In genomic region chr2:166163917-166164316, GRCm38 (mm10) we compare ENCODE assay signal across 24 mouse cellular contexts. TPM values are rescaled to one million over a fixed set of nuclear protein-coding genes. Genes with fewer than 3 reads are reported as not detected.
A peak's percentile ranks its signal among the peaks of the same experiment; 100 is the strongest.
DNase-seq lines count a peak whose midpoint lies in the region; ATAC-seq lines count a peak whose summit lies in the region.
"Had no signal": no experiment of that assay in that cellular context is flagged by ENCODE, and none has a peak within 500 bp of the region (broad histone marks: within the 10 kb centered on the region; RNA-seq: fewer than 3 reads in every experiment).

No protein-coding gene starts in this region.

- H3K27me3 ChIP-seq in embryonic facial prominence, embryonic 10.5 days (replicated peaks; ENCODE audit: low read depth, poor library complexity, severe bottlenecking) = peaks cover 28% of the 10 kb centered on the region; the same call in 1 of the 2 replicates
- H3K27me3 ChIP-seq in limb, embryonic 12.5 days = no peaks in the 10 kb centered on the region
- no peaks in the 10 kb centered on the region for H3K27me3 ChIP-seq in heart, embryonic 12.5 days (replicated peaks)
- H3K27me3 ChIP-seq: heart, embryonic 13.5 days had no signal

- H3K9me3 ChIP-seq in embryonic facial prominence, embryonic 10.5 days = no peaks in the 10 kb centered on the region
- H3K9me3 ChIP-seq in limb, embryonic 12.5 days = 0 out of 2 replicates have a peak, but pooled peaks cover 4% of the 10 kb centered on the region
- no peaks in the 10 kb centered on the region for H3K9me3 ChIP-seq in heart, embryonic 12.5 days (replicated peaks)
- H3K9me3 ChIP-seq: forebrain, embryonic 10.5 days; forebrain, embryonic 13.5 days; heart, embryonic 13.5 days had no signal

- no peaks in the 10 kb centered on the region for H3K36me3 ChIP-seq in embryonic facial prominence, embryonic 10.5 days (replicated peaks)
- H3K36me3 ChIP-seq in limb, embryonic 12.5 days = no peaks in the 10 kb centered on the region
- no peaks in the 10 kb centered on the region for H3K36me3 ChIP-seq in heart, embryonic 12.5 days
- H3K36me3 ChIP-seq: forebrain, embryonic 10.5 days; heart, embryonic 13.5 days had no signal

- 80% methylated on average over 6 of the region's 6 CpGs for WGBS in embryonic facial prominence, embryonic 10.5 days
- WGBS in limb, embryonic 12.5 days = 60% methylated on average over 6 of the region's 6 CpGs
- WGBS in heart, embryonic 12.5 days = 80% methylated on average over 6 of the region's 6 CpGs

- peaks cover 45% of the 10 kb centered on the region for H3K4me1 ChIP-seq in embryonic facial prominence, embryonic 10.5 days
- peaks cover 48% of the 10 kb centered on the region for H3K4me1 ChIP-seq in limb, embryonic 12.5 days (replicated peaks)
- peaks cover 14% of the 10 kb centered on the region for H3K4me1 ChIP-seq in heart, embryonic 12.5 days (replicated peaks)

- no peak for DNase-seq in embryonic facial prominence, embryonic 10.5 days (ENCODE audit: low spot score)
- DNase-seq in retina, postnatal 1 day = peak; percentile 81
- no peak for DNase-seq in frontal cortex, postnatal 36 days (ENCODE audit: low spot score in 2 of 2)
- DNase-seq in urinary bladder, postnatal 4 days (ENCODE audit: low spot score in 2 of 2) = no peak
- DNase-seq: adrenal gland, adult 2 months; adrenal gland, postnatal 14 days; cerebellum, adult 11-12 months; cerebellum, adult 8-10 months; cerebellum, postnatal 10 days; cerebellum, postnatal 36 days; embryo, embryonic 11 days; forebrain, postnatal 0 days; gastrocnemius, postnatal 25 days; heart, adult 18-20 months; heart, postnatal 14 days; heart, postnatal 4 days had no signal

- no peak overlapping the region for H3K4me3 ChIP-seq in embryonic facial prominence, embryonic 10.5 days
- no peak overlapping the region for H3K4me3 ChIP-seq in limb, embryonic 12.5 days (replicated peaks)
- no peak overlapping the region for H3K4me3 ChIP-seq in heart, embryonic 12.5 days
- H3K4me3 ChIP-seq: forebrain, embryonic 10.5 days; forebrain, embryonic 13.5 days; heart, embryonic 13.5 days had no signal

- no peak overlapping the region for H3K9ac ChIP-seq in limb, embryonic 12.5 days (replicated peaks)
- H3K9ac ChIP-seq in heart, embryonic 12.5 days = no peak overlapping the region
- H3K9ac ChIP-seq: forebrain, embryonic 13.5 days; forebrain, postnatal 0 days; heart, embryonic 13.5 days; hindbrain, embryonic 14.5 days had no signal

- H3K27ac ChIP-seq in embryonic facial prominence, embryonic 10.5 days (replicated peaks) = peak overlapping the region; percentile 74; the same call in 1 of the 2 replicates
- H3K27ac ChIP-seq in limb, embryonic 12.5 days = 0 out of 2 replicates have a peak overlapping the region, but pooled peaks have one; percentile 79
- no peak overlapping the region for H3K27ac ChIP-seq in heart, embryonic 12.5 days (ENCODE audit: poor library complexity, severe bottlenecking)
- H3K27ac ChIP-seq: forebrain, embryonic 13.5 days; heart, embryonic 13.5 days; hindbrain, embryonic 14.5 days; hindbrain, postnatal 0 days had no signal

- no peak overlapping the region for H3K4me2 ChIP-seq in limb, embryonic 12.5 days
- no peak overlapping the region for H3K4me2 ChIP-seq in heart, embryonic 12.5 days
- H3K4me2 ChIP-seq: forebrain, embryonic 13.5 days; heart, embryonic 13.5 days; hindbrain, embryonic 14.5 days had no signal

- ATAC-seq in limb, embryonic 12.5 days (ENCODE audit: insufficient number of reproducible peaks, insufficient read depth, low FRiP score, low TSS enrichment, low read depth) = no peak
- no peak for ATAC-seq in heart, embryonic 12.5 days (ENCODE audit: insufficient number of reproducible peaks, low FRiP score)
- ATAC-seq: CD4-positive, CD25-positive, alpha-beta regulatory T cell, adult 4 months; forebrain, embryonic 13.5 days; forebrain, postnatal 0 days had no signal

RNA-seq across cellular contexts. Expression of gene Sulf2, which starts 8.5 kb away (rescaled TPM):
- 115 and 131 TPM in 2 replicates for polyA plus RNA-seq in embryonic facial prominence, embryonic 10.5 days (2016; fragmentation: Nextera tagmentation; extraction: Ambion mirVana)
- 176 and 187 TPM in 2 replicates for polyA plus RNA-seq in limb, embryonic 12.5 days (2016; fragmentation: Nextera tagmentation; extraction: Ambion mirVana)
- polyA plus RNA-seq in heart, embryonic 12.5 days (2016; fragmentation: Nextera tagmentation; extraction: Ambion mirVana) = 136 and 137 TPM in 2 replicates
